Mouse (Mus musculus): Measurements from ENCODE around the gene Slc6a12.

The Slc6a12 gene

GRCm38 (mm10) chr6:121343026-121343770 is at the start of gene Slc6a12:
TSS of gene Slc6a12 (plus strand) at chr6:121343076.
- DNase-seq (ENCODE audit: low read depth, low spot score): no peak

DNA sequence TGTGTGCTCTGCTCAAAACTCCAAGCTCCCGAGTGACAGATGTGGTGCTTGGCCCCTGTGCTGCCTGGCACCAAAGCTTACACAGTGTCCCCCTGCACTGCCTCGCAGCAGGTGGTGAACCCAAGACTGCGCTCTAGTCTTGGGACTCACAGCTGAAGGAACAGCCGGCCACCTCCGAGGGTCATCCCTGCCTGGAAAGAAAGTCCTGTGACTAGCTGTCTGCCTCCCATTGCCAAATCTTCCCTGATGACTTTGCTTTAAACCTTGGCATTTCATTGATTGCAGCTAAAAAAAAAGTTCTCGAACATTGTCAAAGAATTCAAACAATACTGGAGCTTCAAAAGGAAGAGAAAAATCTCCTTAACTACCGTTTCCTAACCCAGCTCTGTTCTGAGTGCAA is 43.6 kb upstream of the Slc6a12 start:
- no peak for DNase-seq (ENCODE audit: low read depth, low spot score)

- DNase-seq (ENCODE audit: low read depth, low spot score): no peak
Observed at GRCm38 (mm10) chr6:121299954-121300353, 42.9 kb upstream of the Slc6a12 start, which contains the start of gene Slc6a13. TSS of gene Slc6a13 (plus strand) at chr6:121300227.

DNA sequence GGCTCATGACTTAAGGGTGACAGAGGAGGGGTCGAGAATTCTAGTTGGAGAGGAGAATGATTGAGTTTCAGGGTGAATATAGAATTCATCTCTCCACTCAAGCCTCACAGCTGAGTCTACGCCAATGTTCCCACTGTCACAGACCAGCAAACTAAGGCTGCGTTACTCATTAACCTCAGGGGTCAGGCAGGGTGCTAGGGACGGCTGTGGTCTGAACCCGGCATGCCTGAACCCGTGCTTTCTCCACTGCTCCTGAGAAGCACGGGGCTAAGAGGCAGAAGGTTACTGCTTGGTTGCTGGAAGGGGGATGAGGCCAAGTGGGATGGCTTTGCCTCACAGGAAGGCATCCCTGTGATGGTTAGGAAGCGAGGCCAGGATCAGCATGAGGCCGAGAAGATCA is 42.4 kb upstream of the Slc6a12 start:
- DNase-seq (ENCODE audit: low read depth, low spot score): no peak

DNA sequence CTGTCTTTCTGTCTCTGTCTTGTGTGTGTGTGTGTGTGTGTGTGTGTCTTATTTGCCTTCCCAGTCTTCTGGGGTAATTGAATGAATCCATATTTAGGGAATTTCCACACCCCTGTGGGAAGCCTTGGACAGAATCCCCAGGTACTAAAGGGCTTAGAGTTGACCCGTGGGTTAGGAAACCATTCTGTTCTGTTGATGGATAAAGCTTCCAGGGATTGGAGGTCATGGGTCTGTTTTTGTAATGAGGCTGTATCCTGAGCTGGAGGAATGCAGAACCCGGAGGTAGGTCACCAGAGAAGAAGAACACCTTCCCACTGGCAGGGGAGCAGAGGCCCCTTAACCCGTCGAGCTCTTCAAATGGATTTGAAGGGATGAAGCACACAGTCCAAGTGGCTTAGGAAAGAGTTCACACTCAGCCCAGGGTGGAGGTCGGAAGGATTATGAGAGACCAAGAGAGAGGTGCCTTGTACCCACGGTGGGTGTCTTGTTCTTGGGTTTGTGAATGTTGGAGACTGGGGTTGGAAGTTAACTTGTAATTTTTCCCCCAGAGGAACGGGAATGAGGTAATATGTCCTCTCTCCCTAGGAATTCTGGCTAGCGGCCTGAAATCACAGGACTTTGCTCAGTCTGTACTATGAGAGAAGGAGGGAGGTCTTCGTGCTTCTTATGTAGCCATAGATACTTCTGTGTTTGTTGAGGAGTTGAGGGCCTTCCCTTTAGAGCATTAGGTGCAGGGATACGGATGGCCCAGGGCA is 39.2 kb upstream of the Slc6a12 start:
- DNase-seq (ENCODE audit: low read depth, low spot score): no peak

DNA sequence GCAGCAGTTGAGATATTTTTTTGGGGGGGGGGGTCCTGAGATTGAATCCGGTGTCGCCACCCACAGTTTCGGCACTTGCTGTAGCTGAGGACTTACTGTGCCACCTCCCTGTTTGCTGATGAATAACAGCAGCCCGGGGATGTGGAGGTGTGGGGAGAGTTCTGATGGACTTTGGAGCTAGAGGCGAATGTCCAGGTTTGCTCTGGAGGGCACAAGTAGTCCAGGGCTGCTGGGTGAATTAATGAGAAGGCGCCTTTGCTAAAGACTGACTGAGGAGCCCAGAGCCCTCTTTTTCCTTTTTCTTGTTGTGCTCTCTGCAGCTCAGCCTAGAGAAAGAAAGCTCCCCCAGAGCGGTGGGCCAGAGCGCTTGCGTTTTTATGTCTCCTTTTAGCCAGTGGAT is 38.2 kb upstream of the Slc6a12 start:
- no peak for DNase-seq (ENCODE audit: low read depth, low spot score)

GRCm38 (mm10) chr6:121305571-121305970 is 37.3 kb upstream of the Slc6a12 start:
- DNase-seq (ENCODE audit: low read depth, low spot score): no peak

GRCm38 (mm10) chr6:121310984-121311383 is 31.9 kb upstream of the Slc6a12 start:
- no peak for DNase-seq (ENCODE audit: low read depth, low spot score)

GRCm38 (mm10) chr6:121319099-121319498 is 23.8 kb upstream of the Slc6a12 start:
- DNase-seq (ENCODE audit: low read depth, low spot score): no peak

- no peak for DNase-seq (ENCODE audit: low read depth, low spot score)
Observed at GRCm38 (mm10) chr6:121322381-121323110, 20.3 kb upstream of the Slc6a12 start.

DNA sequence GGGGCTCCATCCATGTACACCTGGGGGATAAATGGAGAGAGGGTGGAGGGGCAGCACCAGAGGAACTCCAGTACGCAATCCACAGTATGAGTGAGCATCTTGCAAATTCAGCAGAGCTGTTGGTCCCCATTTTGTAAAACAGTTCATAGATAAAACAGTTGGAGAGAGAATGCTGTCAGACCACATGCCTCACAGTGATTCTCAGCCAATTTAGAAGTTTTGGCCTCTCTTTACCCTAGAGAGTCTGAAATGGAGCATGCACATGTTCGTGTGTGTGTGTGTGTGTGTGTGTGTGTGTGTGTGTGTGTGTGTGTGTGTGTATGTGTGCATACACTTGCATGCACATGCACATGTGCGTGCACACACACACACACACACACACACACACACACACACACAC is 17.6 kb upstream of the Slc6a12 start:
- no peak for DNase-seq (ENCODE audit: low read depth, low spot score)

DNA sequence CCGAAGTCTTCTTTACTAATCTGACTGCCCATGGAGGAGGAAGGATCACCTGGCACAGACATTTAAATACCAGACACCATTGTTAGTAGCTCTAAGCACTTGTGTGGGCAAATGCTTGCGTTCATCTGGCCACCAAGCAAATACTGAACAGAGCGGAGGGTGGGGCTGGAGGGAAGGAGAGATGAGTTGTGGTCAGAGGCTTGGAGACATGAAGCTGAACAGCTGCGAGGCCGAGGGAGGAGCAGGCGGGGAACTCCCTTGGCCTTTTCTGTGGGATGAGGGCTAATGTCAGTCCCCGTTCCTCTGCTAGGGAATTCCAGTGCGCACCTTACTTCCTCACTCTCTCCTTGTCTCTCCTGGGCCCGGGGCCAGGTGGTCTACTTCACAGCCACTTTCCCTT is 17.1 kb upstream of the Slc6a12 start:
- DNase-seq (ENCODE audit: low read depth, low spot score): no peak

- DNase-seq (ENCODE audit: low read depth, low spot score): no peak
Observed at GRCm38 (mm10) chr6:121326486-121327069, 16.3 kb upstream of the Slc6a12 start.

GRCm38 (mm10) chr6:121328417-121328884 is 14.4 kb upstream of the Slc6a12 start:
- no peak for DNase-seq (ENCODE audit: low read depth, low spot score)

- DNase-seq (ENCODE audit: low read depth, low spot score): no peak
Observed at GRCm38 (mm10) chr6:121329848-121330508, 12.9 kb upstream of the Slc6a12 start.

GRCm38 (mm10) chr6:121335841-121336240 is 7.0 kb upstream of the Slc6a12 start:
- DNase-seq (ENCODE audit: low read depth, low spot score): no peak

GRCm38 (mm10) chr6:121336558-121336957 is 6.3 kb upstream of the Slc6a12 start:
- no peak for DNase-seq (ENCODE audit: low read depth, low spot score)

DNA sequence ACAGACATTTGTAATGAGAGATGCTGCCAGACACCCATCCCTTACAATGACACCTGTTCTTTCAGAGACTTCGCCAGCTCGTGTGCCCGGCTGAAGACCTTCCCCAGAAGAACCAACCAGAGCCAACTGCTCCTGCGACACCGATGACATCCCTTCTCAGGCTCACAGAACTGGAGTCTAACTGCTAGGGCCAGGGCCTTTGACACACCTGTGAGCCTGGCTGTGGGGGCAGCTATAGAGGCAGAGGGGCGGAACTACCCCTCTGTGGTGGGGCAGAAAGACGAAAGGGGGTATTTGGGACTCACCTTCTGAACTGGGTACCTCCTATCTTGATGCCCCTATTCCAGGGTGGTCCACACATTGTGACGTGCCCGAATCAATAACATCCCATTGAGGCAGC is 5.6 kb upstream of the Slc6a12 start:
- DNase-seq (ENCODE audit: low read depth, low spot score): no peak

GRCm38 (mm10) chr6:121337770-121338518 is 4.9 kb upstream of the Slc6a12 start:
- peak; percentile 64 for DNase-seq (ENCODE audit: low read depth, low spot score)

GRCm38 (mm10) chr6:121338519-121338896 is 4.4 kb upstream of the Slc6a12 start:
- no peak for DNase-seq (ENCODE audit: low read depth, low spot score)

DNA sequence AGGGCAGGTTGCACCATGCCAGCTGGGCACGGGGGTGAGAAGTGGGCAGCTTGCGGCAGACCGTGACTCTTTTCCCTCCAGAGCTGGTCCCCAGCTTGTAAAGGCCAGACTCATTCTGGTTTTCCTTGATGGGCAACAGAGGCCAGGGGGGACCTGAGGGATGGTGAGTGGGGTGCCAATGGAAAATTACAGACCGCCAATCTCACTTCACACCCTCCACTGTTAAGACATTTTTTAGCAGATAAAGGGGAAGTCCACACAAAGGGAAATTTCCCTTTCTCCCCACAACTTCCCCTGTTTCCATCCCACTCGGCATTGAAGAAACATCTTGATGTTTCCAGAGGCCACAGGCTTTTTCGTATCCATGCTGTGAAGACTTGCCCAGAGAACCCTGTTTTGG is 1.2 kb upstream of the Slc6a12 start:
- no peak for DNase-seq (ENCODE audit: low read depth, low spot score)
